Mouse (Mus musculus): Measurements from ENCODE around the gene Carnmt1. TPM values are rescaled to one million over a fixed set of nuclear protein-coding genes. Genes with fewer than 3 reads are reported as not detected.
A peak's percentile ranks its signal among the peaks of the same experiment; 100 is the strongest.

The Carnmt1 gene
- polyA plus RNA-seq, 1 experiment from 2014 or later, result 24.0 TPM

- no peaks in the 10 kb centered on the region for H3K36me3 ChIP-seq (ENCODE audit: insufficient read depth, low read length)
- H3K4me1 ChIP-seq (ENCODE audit: insufficient read depth, low read length), result peaks cover 11% of the 10 kb centered on the region
- ATAC-seq (ENCODE audit: low FRiP score, low TSS enrichment), result no peak
- no peak overlapping the region for H3K4me2 ChIP-seq (replicated peaks; ENCODE audit: low read depth, low read length)
- H3K9me3 ChIP-seq (ENCODE audit: low read length), result no peaks in the 10 kb centered on the region
- no peak overlapping the region for H3K27ac ChIP-seq (ENCODE audit: low read length)
- no peak overlapping the region for H3K9ac ChIP-seq (replicated peaks; ENCODE audit: low read length)
- no peaks in the 10 kb centered on the region for H3K27me3 ChIP-seq (ENCODE audit: insufficient read depth, low read length)
- 95% methylated on average over 7 of the region's 7 CpGs for WGBS
- no peak overlapping the region for H3K4me3 ChIP-seq (ENCODE audit: low read length)
Measured at GRCm38 (mm10) chr19:18666966-18667365, 3.6 kb upstream of the Carnmt1 start.

GRCm38 (mm10) chr19:18669551-18669950 lies 1.0 kb upstream of the Carnmt1 start:
- Histone ChIP-seq H3K36me3 (ENCODE audit: insufficient read depth, low read length) (no peaks in the 10 kb centered on the region), H3K27ac (ENCODE audit: low read length) (no peak overlapping the region), H3K4me1 (ENCODE audit: insufficient read depth, low read length) (peaks cover 27% of the 10 kb centered on the region), H3K9me3 (ENCODE audit: low read length) (no peaks in the 10 kb centered on the region), H3K27me3 (ENCODE audit: insufficient read depth, low read length) (no peaks in the 10 kb centered on the region), H3K4me3 (ENCODE audit: low read length) (no peak overlapping the region), H3K4me2 (replicated peaks; ENCODE audit: low read depth, low read length) (no peak overlapping the region), H3K9ac (replicated peaks; ENCODE audit: low read length) (no peak overlapping the region)
- 96% methylated on average over 7 of the region's 7 CpGs for WGBS
- ATAC-seq (ENCODE audit: low FRiP score, low TSS enrichment), result no peak

DNA sequence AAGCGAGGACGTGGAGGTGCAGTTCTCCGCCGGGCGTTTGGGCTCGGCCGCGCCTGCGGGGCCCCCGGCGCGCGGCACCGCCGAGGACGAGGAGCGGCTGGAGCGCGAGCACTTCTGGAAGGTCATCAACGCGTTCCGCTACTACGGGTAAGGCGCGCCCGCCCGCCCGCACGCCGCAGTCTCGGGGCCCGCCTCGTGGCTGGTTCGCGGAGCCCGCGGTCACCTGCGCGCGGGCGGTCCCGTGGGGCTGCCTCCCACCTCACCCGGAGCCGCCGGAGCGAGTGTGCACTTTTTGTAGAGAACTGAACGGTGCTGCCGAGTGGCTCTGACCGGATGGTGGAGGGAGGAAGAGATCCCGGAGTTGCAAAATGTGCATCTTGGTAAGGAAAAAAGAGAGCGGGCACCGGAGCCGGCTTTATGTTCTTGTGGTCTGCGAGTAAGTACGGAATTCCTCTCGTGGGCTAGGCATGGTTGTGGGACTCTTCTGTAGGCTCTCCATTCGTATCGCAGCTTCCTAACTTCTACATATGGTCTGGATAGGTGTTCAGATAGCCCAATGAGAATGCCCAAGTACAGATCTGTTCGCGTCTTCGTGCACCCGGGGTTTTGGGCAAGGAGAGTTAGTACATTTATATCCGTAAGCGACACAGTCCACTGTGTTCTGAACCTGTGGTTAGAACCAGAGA lies 635 bp downstream of the Carnmt1 start:
- H3K27ac ChIP-seq (ENCODE audit: low read length), result peak overlapping the region; percentile 88
- under 1% methylated on average over 59 of the region's 64 CpGs for WGBS
- no peaks in the 10 kb centered on the region for H3K27me3 ChIP-seq (ENCODE audit: insufficient read depth, low read length)
- peaks cover 29% of the 10 kb centered on the region for H3K4me1 ChIP-seq (ENCODE audit: insufficient read depth, low read length)
- peak overlapping the region; percentile 92 for H3K9ac ChIP-seq (replicated peaks; ENCODE audit: low read length)
- peak overlapping the region; percentile 91 for H3K4me3 ChIP-seq (ENCODE audit: low read length)
- no peaks in the 10 kb centered on the region for H3K36me3 ChIP-seq (ENCODE audit: insufficient read depth, low read length)
- no peaks in the 10 kb centered on the region for H3K9me3 ChIP-seq (ENCODE audit: low read length)
- peak overlapping the region; percentile 86 for H3K4me2 ChIP-seq (replicated peaks; ENCODE audit: low read depth, low read length)
- ATAC-seq (ENCODE audit: low FRiP score, low TSS enrichment), result peak; percentile 77

DNA sequence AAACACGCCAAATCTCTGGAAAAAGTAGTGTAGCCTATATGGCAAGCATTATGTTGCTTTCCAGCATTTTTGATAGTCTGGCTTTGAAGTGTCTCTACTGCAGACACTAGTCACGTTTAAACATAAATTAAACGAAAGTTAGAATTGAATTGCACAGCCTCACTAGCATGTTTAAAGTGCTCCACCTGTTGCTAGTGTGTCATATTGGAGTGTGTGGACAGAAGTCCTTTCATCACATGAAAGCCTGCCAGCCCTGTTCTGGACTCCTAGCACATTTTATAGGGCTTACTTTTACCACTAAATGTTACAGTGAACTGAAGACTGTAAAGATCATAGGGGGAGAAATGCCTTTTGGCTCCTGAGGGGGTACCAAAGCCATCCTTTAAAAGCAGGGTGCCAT lies 1.9 kb downstream of the Carnmt1 start:
- Histone ChIP-seq H3K4me3 (ENCODE audit: low read length) (peak overlapping the region; percentile 91), H3K9ac (replicated peaks; ENCODE audit: low read length) (0 out of 2 replicates have a peak overlapping the region, but pooled peaks have one; percentile 27), H3K36me3 (ENCODE audit: insufficient read depth, low read length) (no peaks in the 10 kb centered on the region), H3K27me3 (ENCODE audit: insufficient read depth, low read length) (no peaks in the 10 kb centered on the region), H3K9me3 (ENCODE audit: low read length) (no peaks in the 10 kb centered on the region), H3K4me2 (replicated peaks; ENCODE audit: low read depth, low read length) (peak overlapping the region; percentile 86), H3K4me1 (ENCODE audit: insufficient read depth, low read length) (peaks cover 31% of the 10 kb centered on the region), H3K27ac (ENCODE audit: low read length) (no peak overlapping the region)
- no peak for ATAC-seq (ENCODE audit: low FRiP score, low TSS enrichment)
- 48% methylated on average over 3 of the region's 3 CpGs for WGBS

GRCm38 (mm10) chr19:18673116-18673515 lies 2.6 kb downstream of the Carnmt1 start:
- Histone ChIP-seq H3K4me3 (ENCODE audit: low read length) (no peak overlapping the region), H3K27me3 (ENCODE audit: insufficient read depth, low read length) (no peaks in the 10 kb centered on the region), H3K36me3 (ENCODE audit: insufficient read depth, low read length) (no peaks in the 10 kb centered on the region), H3K4me1 (ENCODE audit: insufficient read depth, low read length) (peaks cover 31% of the 10 kb centered on the region), H3K4me2 (replicated peaks; ENCODE audit: low read depth, low read length) (peak overlapping the region; percentile 86), H3K9me3 (ENCODE audit: low read length) (no peaks in the 10 kb centered on the region), H3K27ac (ENCODE audit: low read length) (no peak overlapping the region), H3K9ac (replicated peaks; ENCODE audit: low read length) (0 out of 2 replicates have a peak overlapping the region, but pooled peaks have one; percentile 27)
- ATAC-seq (ENCODE audit: low FRiP score, low TSS enrichment), result no peak
- 40% methylated on average over 4 of the region's 4 CpGs for WGBS

DNA sequence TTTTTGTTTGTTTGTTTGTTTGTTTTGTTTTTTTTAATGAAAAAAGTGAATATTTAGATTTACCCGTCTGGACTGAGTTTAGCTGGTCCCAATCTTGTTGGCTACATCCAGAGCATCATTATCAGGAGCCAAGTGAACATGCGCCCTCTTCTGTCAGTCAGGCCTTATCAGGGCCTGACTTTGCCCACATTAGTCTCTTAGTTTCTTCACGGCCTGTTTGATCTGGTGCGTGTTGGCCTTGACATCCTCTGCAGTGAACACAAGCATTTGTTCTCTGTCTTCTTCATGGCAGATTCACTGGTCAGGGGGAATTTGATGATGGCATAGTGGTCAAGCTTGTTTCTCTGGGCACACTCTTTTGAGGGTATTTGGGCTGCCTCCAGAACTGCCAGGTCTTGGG lies 11.6 kb downstream of the Carnmt1 start:
- Histone ChIP-seq H3K27me3 (ENCODE audit: insufficient read depth, low read length) (no peaks in the 10 kb centered on the region), H3K4me3 (ENCODE audit: low read length) (no peak overlapping the region), H3K9me3 (ENCODE audit: low read length) (no peaks in the 10 kb centered on the region), H3K4me1 (ENCODE audit: insufficient read depth, low read length) (no peaks in the 10 kb centered on the region), H3K36me3 (ENCODE audit: insufficient read depth, low read length) (peaks cover 17% of the 10 kb centered on the region), H3K4me2 (replicated peaks; ENCODE audit: low read depth, low read length) (no peak overlapping the region), H3K9ac (replicated peaks; ENCODE audit: low read length) (no peak overlapping the region), H3K27ac (ENCODE audit: low read length) (no peak overlapping the region)
- ATAC-seq (ENCODE audit: low FRiP score, low TSS enrichment), result no peak
- 73% methylated on average over 4 of the region's 4 CpGs for WGBS

DNA sequence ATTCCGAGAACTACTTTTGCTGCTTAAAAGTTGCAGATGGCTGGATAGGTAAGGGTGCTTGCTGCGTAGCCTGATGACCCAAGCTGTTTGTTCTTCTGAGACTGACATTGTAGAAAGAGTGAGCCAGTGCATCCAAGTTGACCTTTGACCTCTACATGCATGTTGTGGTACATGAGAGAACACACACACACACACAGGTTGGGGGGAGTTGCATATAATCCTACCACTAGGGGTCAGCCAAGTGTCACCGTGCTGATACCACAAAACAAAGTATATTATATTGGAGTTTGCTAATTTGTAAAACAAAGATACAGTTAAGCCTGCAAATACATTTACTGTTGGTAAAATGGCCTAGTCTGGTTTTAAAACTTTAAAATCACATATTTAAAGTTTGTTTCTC lies 17.0 kb downstream of the Carnmt1 start:
- H3K27ac ChIP-seq (ENCODE audit: low read length), result no peak overlapping the region
- ATAC-seq (ENCODE audit: low FRiP score, low TSS enrichment), result peak; percentile 49; the same call in 1 of the 2 replicates
- no peak overlapping the region for H3K4me3 ChIP-seq (ENCODE audit: low read length)
- H3K9ac ChIP-seq (replicated peaks; ENCODE audit: low read length), result no peak overlapping the region
- peaks cover 9% of the 10 kb centered on the region; the same call in 1 of the 2 replicates for H3K36me3 ChIP-seq (ENCODE audit: insufficient read depth, low read length)
- no peaks in the 10 kb centered on the region for H3K9me3 ChIP-seq (ENCODE audit: low read length)
- H3K4me2 ChIP-seq (replicated peaks; ENCODE audit: low read depth, low read length), result no peak overlapping the region
- WGBS, result 78% methylated on average over 3 of the region's 3 CpGs
- no peaks in the 10 kb centered on the region for H3K4me1 ChIP-seq (ENCODE audit: insufficient read depth, low read length)
- H3K27me3 ChIP-seq (ENCODE audit: insufficient read depth, low read length), result no peaks in the 10 kb centered on the region

GRCm38 (mm10) chr19:18692176-18692575 lies 21.6 kb downstream of the Carnmt1 start:
- Histone ChIP-seq H3K4me3 (ENCODE audit: low read length) (no peak overlapping the region), H3K4me2 (replicated peaks; ENCODE audit: low read depth, low read length) (no peak overlapping the region), H3K27ac (ENCODE audit: low read length) (no peak overlapping the region), H3K9ac (replicated peaks; ENCODE audit: low read length) (no peak overlapping the region), H3K27me3 (ENCODE audit: insufficient read depth, low read length) (no peaks in the 10 kb centered on the region), H3K9me3 (ENCODE audit: low read length) (no peaks in the 10 kb centered on the region), H3K36me3 (ENCODE audit: insufficient read depth, low read length) (peaks cover 19% of the 10 kb centered on the region), H3K4me1 (ENCODE audit: insufficient read depth, low read length) (no peaks in the 10 kb centered on the region)
- 87% methylated on average over 3 of the region's 3 CpGs for WGBS
- no peak for ATAC-seq (ENCODE audit: low FRiP score, low TSS enrichment)

DNA sequence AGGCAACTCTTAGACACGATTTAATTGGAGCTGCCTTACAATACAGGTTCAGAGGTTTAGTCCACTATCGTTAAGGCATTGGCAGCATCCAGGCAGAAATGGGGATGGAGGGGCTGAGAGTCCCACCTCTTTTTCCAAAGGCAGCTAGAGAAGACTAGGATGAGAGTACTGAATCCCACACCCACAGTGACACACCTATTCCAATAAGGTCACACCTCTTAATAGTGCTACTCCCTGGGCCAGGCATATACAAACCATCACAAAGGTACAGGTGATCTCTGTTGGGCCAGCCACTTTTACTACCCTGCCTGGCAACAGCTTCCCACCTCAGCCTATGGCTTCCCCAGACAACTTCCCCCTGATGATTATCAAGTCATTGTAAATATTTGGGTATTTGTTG lies 22.2 kb downstream of the Carnmt1 start:
- ATAC-seq (ENCODE audit: low FRiP score, low TSS enrichment), result no peak
- Histone ChIP-seq H3K9me3 (ENCODE audit: low read length) (no peaks in the 10 kb centered on the region), H3K27me3 (ENCODE audit: insufficient read depth, low read length) (no peaks in the 10 kb centered on the region), H3K9ac (replicated peaks; ENCODE audit: low read length) (no peak overlapping the region), H3K36me3 (ENCODE audit: insufficient read depth, low read length) (peaks cover 19% of the 10 kb centered on the region), H3K4me2 (replicated peaks; ENCODE audit: low read depth, low read length) (no peak overlapping the region), H3K27ac (ENCODE audit: low read length) (no peak overlapping the region), H3K4me3 (ENCODE audit: low read length) (no peak overlapping the region), H3K4me1 (ENCODE audit: insufficient read depth, low read length) (no peaks in the 10 kb centered on the region)
- 87% methylated on average over 2 of the region's 2 CpGs for WGBS

DNA sequence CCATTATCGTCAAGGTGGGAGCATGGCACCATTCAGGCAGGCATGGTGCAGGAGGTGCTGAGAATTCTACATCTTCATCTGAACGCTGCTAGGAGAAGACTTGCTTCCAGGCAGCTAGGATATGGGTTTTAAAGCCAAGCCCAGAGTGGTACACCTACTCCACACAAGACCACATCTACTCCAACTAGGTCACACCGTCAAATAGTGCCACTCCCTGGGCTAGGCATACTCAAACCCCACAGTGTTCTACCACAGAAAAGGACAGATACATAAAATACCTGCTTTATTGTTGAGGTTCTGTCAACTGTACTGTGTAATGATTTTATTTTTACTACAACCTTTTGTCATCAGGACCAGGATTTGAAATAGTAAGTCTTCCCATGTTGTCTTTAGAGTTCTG lies 24.6 kb downstream of the Carnmt1 start:
- no peak overlapping the region for H3K27ac ChIP-seq (ENCODE audit: low read length)
- ATAC-seq (ENCODE audit: low FRiP score, low TSS enrichment), result no peak
- H3K9ac ChIP-seq (replicated peaks; ENCODE audit: low read length), result no peak overlapping the region
- peaks cover 19% of the 10 kb centered on the region for H3K36me3 ChIP-seq (ENCODE audit: insufficient read depth, low read length)
- no peak overlapping the region for H3K4me3 ChIP-seq (ENCODE audit: low read length)
- 95% methylated on average over 3 of the region's 3 CpGs for WGBS
- no peaks in the 10 kb centered on the region for H3K4me1 ChIP-seq (ENCODE audit: insufficient read depth, low read length)
- H3K27me3 ChIP-seq (ENCODE audit: insufficient read depth, low read length), result no peaks in the 10 kb centered on the region
- no peak overlapping the region for H3K4me2 ChIP-seq (replicated peaks; ENCODE audit: low read depth, low read length)
- H3K9me3 ChIP-seq (ENCODE audit: low read length), result no peaks in the 10 kb centered on the region

Data from kidney, embryonic 16.5 days (tissue).